ENCODE assay signal across 11 mouse cellular contexts in genomic region chr15:6280021-6280451, GRCm38 (mm10). TPM values are rescaled to one million over a fixed set of nuclear protein-coding genes. Genes with fewer than 3 reads are reported as not detected.
DNase-seq lines count a peak whose midpoint lies in the region; ATAC-seq and TF ChIP-seq lines count a peak whose summit lies in the region.
"Had no signal": no experiment of that assay in that cellular context is flagged by ENCODE, and none has a peak within 500 bp of the region (broad histone marks: within the 10 kb centered on the region; RNA-seq: fewer than 3 reads in every experiment).

No protein-coding gene starts in this region.

- 68% methylated on average over 4 of the region's 4 CpGs for WGBS in midbrain, postnatal 0 days
- 70% methylated on average over 4 of the region's 4 CpGs for WGBS in midbrain, embryonic 10.5 days
- 25% methylated on average over 4 of the region's 4 CpGs for WGBS in embryonic facial prominence, embryonic 15.5 days
- WGBS in stomach, embryonic 16.5 days: 51% methylated on average over 4 of the region's 4 CpGs

- no peak overlapping the region for H3K4me2 ChIP-seq in midbrain, postnatal 0 days (ENCODE audit: low read depth, low read length, poor library complexity, severe bottlenecking)
- H3K4me2 ChIP-seq in embryonic facial prominence, embryonic 15.5 days (replicated peaks): no peak overlapping the region
- no peak overlapping the region for H3K4me2 ChIP-seq in stomach, embryonic 16.5 days (ENCODE audit: low read depth, low read length)

- no peak for TF ChIP-seq CTCF in midbrain, postnatal 0 days (IDR thresholded peaks at IDR 0.05)

- H3K9me3 ChIP-seq in midbrain, postnatal 0 days (ENCODE audit: low read length): no peaks in the 10 kb centered on the region
- H3K9me3 ChIP-seq in midbrain, embryonic 10.5 days (replicated peaks): no peaks in the 10 kb centered on the region
- no peaks in the 10 kb centered on the region for H3K9me3 ChIP-seq in embryonic facial prominence, embryonic 15.5 days (replicated peaks)
- H3K9me3 ChIP-seq in stomach, embryonic 16.5 days (replicated peaks; ENCODE audit: control insufficient read depth, low read length): no peaks in the 10 kb centered on the region

- no peak overlapping the region for H3K4me3 ChIP-seq in midbrain, postnatal 0 days (ENCODE audit: low read depth, low read length)
- H3K4me3 ChIP-seq in midbrain, embryonic 10.5 days: no peak overlapping the region
- no peak overlapping the region for H3K4me3 ChIP-seq in embryonic facial prominence, embryonic 15.5 days (replicated peaks)
- H3K4me3 ChIP-seq in stomach, embryonic 16.5 days (replicated peaks; ENCODE audit: low read length): no peak overlapping the region

- H3K4me1 ChIP-seq in midbrain, postnatal 0 days (ENCODE audit: insufficient read depth, low read length): no peaks in the 10 kb centered on the region
- no peaks in the 10 kb centered on the region for H3K4me1 ChIP-seq in midbrain, embryonic 10.5 days
- H3K4me1 ChIP-seq in embryonic facial prominence, embryonic 15.5 days: peaks cover 16% of the 10 kb centered on the region
- peaks cover 15% of the 10 kb centered on the region for H3K4me1 ChIP-seq in stomach, embryonic 16.5 days (ENCODE audit: control insufficient read depth, insufficient read depth, low read length)

- no peaks in the 10 kb centered on the region for H3K36me3 ChIP-seq in midbrain, postnatal 0 days (ENCODE audit: insufficient read depth, low read length)
- H3K36me3 ChIP-seq in midbrain, embryonic 10.5 days: no peaks in the 10 kb centered on the region
- no peaks in the 10 kb centered on the region for H3K36me3 ChIP-seq in embryonic facial prominence, embryonic 15.5 days
- H3K36me3 ChIP-seq in stomach, embryonic 16.5 days (ENCODE audit: control insufficient read depth, insufficient read depth, low read length): no peaks in the 10 kb centered on the region

- peak; percentile 11 to 48 for DNase-seq in frontal cortex, adult 2 months (ENCODE audit: extremely low spot score in 1 of 2, low spot score in 1 of 2)
- no peak for DNase-seq in frontal cortex, postnatal 14 days (ENCODE audit: low spot score in 2 of 2)
- peak; percentile 30 for DNase-seq in midbrain, postnatal 0 days (ENCODE audit: low spot score)
- no peak for DNase-seq in midbrain, embryonic 10.5 days (ENCODE audit: low spot score)
- DNase-seq in adrenal gland, postnatal 10 days: no peak
- DNase-seq: kidney, adult 18-20 months had no signal

- H3K9ac ChIP-seq in midbrain, postnatal 0 days (replicated peaks; ENCODE audit: low read length, poor library complexity, severe bottlenecking): no peak overlapping the region
- H3K9ac ChIP-seq in embryonic facial prominence, embryonic 15.5 days: no peak overlapping the region
- H3K9ac ChIP-seq in stomach, embryonic 16.5 days (ENCODE audit: low read length): no peak overlapping the region

- no peak for ATAC-seq in midbrain, postnatal 0 days (ENCODE audit: low FRiP score)
- ATAC-seq in embryonic facial prominence, embryonic 15.5 days (ENCODE audit: insufficient number of reproducible peaks, low FRiP score, low TSS enrichment, low read depth): peak; percentile 69; the same call in 1 of the 2 replicates
- peak; percentile 58; the same call in 1 of the 2 replicates for ATAC-seq in stomach, embryonic 16.5 days (ENCODE audit: insufficient read depth, low FRiP score)
- no peak for ATAC-seq in cerebellum, adult (ENCODE audit: insufficient number of reproducible peaks, low FRiP score, low TSS enrichment)
- ATAC-seq: CD4-positive, CD25-positive, alpha-beta regulatory T cell, adult 4 months; midbrain, embryonic 16.5 days had no signal

- H3K27me3 ChIP-seq in midbrain, postnatal 0 days (ENCODE audit: insufficient read depth, low read length): no peaks in the 10 kb centered on the region
- no peaks in the 10 kb centered on the region for H3K27me3 ChIP-seq in midbrain, embryonic 10.5 days (ENCODE audit: low read depth, poor library complexity, severe bottlenecking)
- H3K27me3 ChIP-seq in embryonic facial prominence, embryonic 15.5 days: no peaks in the 10 kb centered on the region
- no peaks in the 10 kb centered on the region for H3K27me3 ChIP-seq in stomach, embryonic 16.5 days (ENCODE audit: control insufficient read depth, insufficient read depth, low read length)

- H3K27ac ChIP-seq in midbrain, postnatal 0 days (ENCODE audit: low read depth, low read length): no peak overlapping the region
- H3K27ac ChIP-seq in midbrain, embryonic 10.5 days (replicated peaks): no peak overlapping the region
- H3K27ac ChIP-seq in embryonic facial prominence, embryonic 15.5 days (replicated peaks): 0 out of 2 replicates have a peak overlapping the region, but pooled peaks have one; percentile 34
- no peak overlapping the region for H3K27ac ChIP-seq in stomach, embryonic 16.5 days (ENCODE audit: low read length)

RNA-seq across cellular contexts. Expression of gene Dab2, which starts 19.6 kb away (rescaled TPM):
- polyA plus RNA-seq in frontal cortex, adult 2 months (2012; rRNA removed): 12.1 and 15.7 TPM in 2 replicates
- total RNA-seq in midbrain, postnatal 0 days (2014; rRNA removed): 13.4 and 16.0 TPM in 2 replicates
- 15.5 and 16.9 TPM in 2 replicates for polyA plus RNA-seq in midbrain, postnatal 0 days (2015; fragmentation: Nextera tagmentation; extraction: Ambion mirVana)
- 37.8 and 53.4 TPM in 2 replicates for polyA plus RNA-seq in midbrain, embryonic 10.5 days (2016; fragmentation: Nextera tagmentation; extraction: Ambion mirVana)
- polyA plus RNA-seq in embryonic facial prominence, embryonic 15.5 days (2015; fragmentation: Nextera tagmentation; extraction: Ambion mirVana): 65.6 and 81.5 TPM in 2 replicates
- polyA plus RNA-seq in stomach, embryonic 16.5 days (2015; fragmentation: Nextera tagmentation; extraction: Ambion mirVana): 46.1 and 50.0 TPM in 2 replicates
- total RNA-seq in adrenal gland, postnatal 10 days (2021): 100 to 1,000 TPM; 305 to 358 TPM
- polyA plus RNA-seq: CD4-positive, CD25-positive, alpha-beta regulatory T cell, adult 4 months had no signal

Comparison
In these comparisons a context has a peak if more than half of its experiments do, and no peak if none do; other contexts are left out.
1. DNase-seq: peak in frontal cortex, adult 2 months (2 of 2) and midbrain, postnatal 0 days (single experiment); none in frontal cortex, postnatal 14 days (0 of 2), midbrain, embryonic 10.5 days (single experiment) and adrenal gland, postnatal 10 days (single experiment).
2. ATAC-seq: peak in embryonic facial prominence, embryonic 15.5 days (single experiment) and stomach, embryonic 16.5 days (single experiment); none in midbrain, postnatal 0 days (single experiment) and cerebellum, adult (single experiment).